ENCODE assay signal across 16 mouse cellular contexts in genomic region chr5:135682009-135682408, GRCm38 (mm10).
"Had no signal": no experiment of that assay in that cellular context is flagged by ENCODE, and none has a peak within 500 bp of the region (broad histone marks: within the 10 kb centered on the region; RNA-seq: fewer than 3 reads in every experiment).

No protein-coding gene starts in this region.

- H3K36me3 ChIP-seq: lung, embryonic 15.5 days; midbrain, embryonic 13.5 days; midbrain, embryonic 15.5 days; neural tube, embryonic 12.5 days had no signal

- DNase-seq: lung, adult 2 months; lung, postnatal 14 days; lung, postnatal 36 days; right cerebral cortex, postnatal 14 days; spleen, adult 18-20 months; thymus, adult 18-20 months; thymus, postnatal 14 days; thymus, postnatal 36 days had no signal

- H3K4me3 ChIP-seq: lung, embryonic 15.5 days; megakaryocyte, embryonic 14.5 days; midbrain, embryonic 13.5 days; midbrain, embryonic 15.5 days; neural tube, embryonic 12.5 days had no signal

- H3K9me3 ChIP-seq: lung, embryonic 15.5 days; midbrain, embryonic 13.5 days; midbrain, embryonic 15.5 days; neural tube, embryonic 12.5 days had no signal

- H3K4me1 ChIP-seq: lung, embryonic 15.5 days; midbrain, embryonic 13.5 days; midbrain, embryonic 15.5 days; neural tube, embryonic 12.5 days had no signal

- H3K9ac ChIP-seq: lung, embryonic 15.5 days; midbrain, embryonic 13.5 days; midbrain, embryonic 15.5 days; neural tube, embryonic 12.5 days had no signal

- H3K27me3 ChIP-seq: lung, embryonic 15.5 days; midbrain, embryonic 13.5 days; midbrain, embryonic 15.5 days; neural tube, embryonic 12.5 days had no signal

- H3K4me2 ChIP-seq: lung, embryonic 15.5 days; midbrain, embryonic 11.5 days; midbrain, embryonic 13.5 days; midbrain, embryonic 15.5 days; neural tube, embryonic 12.5 days had no signal

- H3K27ac ChIP-seq: lung, embryonic 15.5 days; macrophage; midbrain, embryonic 13.5 days; midbrain, embryonic 15.5 days; neural tube, embryonic 12.5 days had no signal

- ATAC-seq: lung, postnatal 0 days; midbrain, embryonic 13.5 days; midbrain, embryonic 15.5 days had no signal
